Mouse (Mus musculus): ENCODE data around the gene Olfr1510. TPM values are rescaled to one million over a fixed set of nuclear protein-coding genes. Genes with fewer than 3 reads are reported as not detected.
"Not testable (repeated sequence)": the region's sequence is repeated elsewhere in the genome, so short reads cannot be mapped to it uniquely, and the experiment has no call there.

The Olfr1510 gene
- polyA plus RNA-seq (2014; fragmentation: Nextera tagmentation; extraction: Ambion mirVana) = not detected in 2 replicates

DNA sequence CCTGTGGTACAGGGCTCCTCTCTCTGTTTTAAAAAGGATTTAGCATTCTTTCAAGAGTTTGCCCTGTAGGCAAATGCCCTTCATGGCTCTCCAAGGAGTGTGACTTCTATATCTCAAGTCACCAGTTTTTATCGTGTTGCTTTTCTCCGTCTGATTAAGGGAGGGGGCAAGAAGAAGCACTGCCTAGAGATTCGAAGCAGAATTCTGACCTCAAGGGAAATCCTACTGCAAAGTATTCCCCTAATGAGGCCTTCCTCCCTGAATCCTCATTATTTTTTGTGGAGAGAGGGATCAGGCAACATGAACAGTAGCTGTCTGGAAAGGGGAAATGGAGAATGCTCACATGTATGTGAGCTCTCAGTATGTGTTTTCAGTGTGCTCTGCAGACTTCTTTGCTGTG lies at the start of gene Olfr1510:
Olfr1510 (minus strand) TSS at position 101 of the 400 bp plus-strand sequence.
- H3K27ac ChIP-seq (replicated peaks; ENCODE audit: low read depth, low read length) = no peak within 1 kb of the TSS
- no peaks in the 10 kb centered on the region for H3K27me3 ChIP-seq (ENCODE audit: control insufficient read depth, insufficient read depth, low read length)
- H3K36me3 ChIP-seq (replicated peaks; ENCODE audit: control insufficient read depth, insufficient read depth, low read depth, low read length) = no peaks in the 10 kb centered on the region
- H3K4me2 ChIP-seq (ENCODE audit: low read depth, low read length) = no peak within 1 kb of the TSS
- H3K9me3 ChIP-seq (replicated peaks; ENCODE audit: control insufficient read depth, low read length) = no peaks in the 10 kb centered on the region
- 79% methylated on average over 3 of the region's 3 CpGs for WGBS
- no peaks in the 10 kb centered on the region for H3K4me1 ChIP-seq (ENCODE audit: control insufficient read depth, insufficient read depth, low read length)
- DNase-seq (ENCODE audit: low spot score) (no peak), ATAC-seq (replicated peaks; ENCODE audit: insufficient number of reproducible peaks, low FRiP score, low TSS enrichment, low read depth) (no peak)
- no peak within 1 kb of the TSS for H3K9ac ChIP-seq (replicated peaks; ENCODE audit: low read length)
- H3K4me3 ChIP-seq (ENCODE audit: low read depth, low read length) = no peak within 1 kb of the TSS

DNA sequence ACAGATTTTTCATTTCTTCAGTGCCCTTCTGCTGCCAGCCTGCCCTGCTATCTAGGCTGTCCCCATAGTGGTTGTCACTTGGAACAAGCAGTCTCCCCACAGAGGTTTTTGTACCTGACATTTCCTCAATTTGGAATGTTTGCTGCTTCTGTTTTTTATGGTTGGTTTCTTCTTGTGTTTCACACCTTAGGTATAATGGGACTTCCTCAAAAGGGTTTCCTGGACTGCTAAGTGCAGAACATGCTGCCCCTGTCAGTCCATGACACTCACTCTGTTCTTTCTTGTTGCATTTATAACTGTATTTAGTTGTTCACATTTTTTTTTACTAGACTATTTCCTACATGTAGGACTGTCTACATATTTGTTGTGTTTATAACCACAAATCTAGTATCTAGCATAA lies 47.8 kb upstream of the Olfr1510 start:
- no peak overlapping the region for H3K4me2 ChIP-seq (ENCODE audit: low read depth, low read length)
- DNase-seq (ENCODE audit: low spot score) (no peak), ATAC-seq (replicated peaks; ENCODE audit: insufficient number of reproducible peaks, low FRiP score, low TSS enrichment, low read depth) (no peak)
- H3K9me3 ChIP-seq (replicated peaks; ENCODE audit: control insufficient read depth, low read length) = no peaks in the 10 kb centered on the region
- H3K4me3 ChIP-seq (ENCODE audit: low read depth, low read length) = no peak overlapping the region
- H3K27ac ChIP-seq (replicated peaks; ENCODE audit: low read depth, low read length) = no peak overlapping the region
- H3K4me1 ChIP-seq (ENCODE audit: control insufficient read depth, insufficient read depth, low read length) = no peaks in the 10 kb centered on the region
- no peaks in the 10 kb centered on the region for H3K27me3 ChIP-seq (ENCODE audit: control insufficient read depth, insufficient read depth, low read length)
- no peaks in the 10 kb centered on the region for H3K36me3 ChIP-seq (replicated peaks; ENCODE audit: control insufficient read depth, insufficient read depth, low read depth, low read length)
- H3K9ac ChIP-seq (replicated peaks; ENCODE audit: low read length) = no peak overlapping the region

GRCm38 (mm10) chr14:52451138-52451537 lies 37.0 kb upstream of the Olfr1510 start:
- Histone ChIP-seq H3K9ac (replicated peaks; ENCODE audit: low read length) (no peak overlapping the region), H3K27ac (replicated peaks; ENCODE audit: low read depth, low read length) (no peak overlapping the region), H3K4me2 (ENCODE audit: low read depth, low read length) (no peak overlapping the region), H3K36me3 (replicated peaks; ENCODE audit: control insufficient read depth, insufficient read depth, low read depth, low read length) (no peaks in the 10 kb centered on the region), H3K27me3 (ENCODE audit: control insufficient read depth, insufficient read depth, low read length) (no peaks in the 10 kb centered on the region), H3K9me3 (replicated peaks; ENCODE audit: control insufficient read depth, low read length) (no peaks in the 10 kb centered on the region), H3K4me1 (ENCODE audit: control insufficient read depth, insufficient read depth, low read length) (no peaks in the 10 kb centered on the region), H3K4me3 (ENCODE audit: low read depth, low read length) (no peak overlapping the region)
- no peak for ATAC-seq (replicated peaks; ENCODE audit: insufficient number of reproducible peaks, low FRiP score, low TSS enrichment, low read depth)
- DNase-seq (ENCODE audit: low spot score) = no peak
- 91% methylated on average over 8 of the region's 8 CpGs for WGBS

- H3K36me3 ChIP-seq (replicated peaks; ENCODE audit: control insufficient read depth, insufficient read depth, low read depth, low read length) = no peaks in the 10 kb centered on the region
- no peak for ATAC-seq (replicated peaks; ENCODE audit: insufficient number of reproducible peaks, low FRiP score, low TSS enrichment, low read depth)
- no peak within 1 kb of the TSS for H3K27ac ChIP-seq (replicated peaks; ENCODE audit: low read depth, low read length)
- no peak within 1 kb of the TSS for H3K4me3 ChIP-seq (ENCODE audit: low read depth, low read length)
- H3K27me3 ChIP-seq (ENCODE audit: control insufficient read depth, insufficient read depth, low read length) = no peaks in the 10 kb centered on the region
- DNase-seq (ENCODE audit: low spot score) = no peak
- no peaks in the 10 kb centered on the region for H3K9me3 ChIP-seq (replicated peaks; ENCODE audit: control insufficient read depth, low read length)
- no peaks in the 10 kb centered on the region for H3K4me1 ChIP-seq (ENCODE audit: control insufficient read depth, insufficient read depth, low read length)
- H3K4me2 ChIP-seq (ENCODE audit: low read depth, low read length) = no peak within 1 kb of the TSS
- no peak within 1 kb of the TSS for H3K9ac ChIP-seq (replicated peaks; ENCODE audit: low read length)
These were observed 28.5 kb upstream of the Olfr1510 start, which contains the start of gene Olfr1509 for GRCm38 (mm10) chr14:52442690-52443089. Olfr1509 (plus strand) TSS chr14:52442990.

GRCm38 (mm10) chr14:52427686-52428085 lies 13.5 kb upstream of the Olfr1510 start:
- Histone ChIP-seq H3K27me3 (ENCODE audit: control insufficient read depth, insufficient read depth, low read length) (no peaks in the 10 kb centered on the region), H3K27ac (replicated peaks; ENCODE audit: low read depth, low read length) (no peak overlapping the region), H3K4me2 (ENCODE audit: low read depth, low read length) (no peak overlapping the region), H3K36me3 (replicated peaks; ENCODE audit: control insufficient read depth, insufficient read depth, low read depth, low read length) (no peaks in the 10 kb centered on the region), H3K4me1 (ENCODE audit: control insufficient read depth, insufficient read depth, low read length) (no peaks in the 10 kb centered on the region), H3K9ac (replicated peaks; ENCODE audit: low read length) (no peak overlapping the region), H3K4me3 (ENCODE audit: low read depth, low read length) (no peak overlapping the region), H3K9me3 (replicated peaks; ENCODE audit: control insufficient read depth, low read length) (no peaks in the 10 kb centered on the region)
- no peak for DNase-seq (ENCODE audit: low spot score)
- WGBS = 92% methylated on average over 1 of the region's 1 CpGs
- no peak for ATAC-seq (replicated peaks; ENCODE audit: insufficient number of reproducible peaks, low FRiP score, low TSS enrichment, low read depth)

DNA sequence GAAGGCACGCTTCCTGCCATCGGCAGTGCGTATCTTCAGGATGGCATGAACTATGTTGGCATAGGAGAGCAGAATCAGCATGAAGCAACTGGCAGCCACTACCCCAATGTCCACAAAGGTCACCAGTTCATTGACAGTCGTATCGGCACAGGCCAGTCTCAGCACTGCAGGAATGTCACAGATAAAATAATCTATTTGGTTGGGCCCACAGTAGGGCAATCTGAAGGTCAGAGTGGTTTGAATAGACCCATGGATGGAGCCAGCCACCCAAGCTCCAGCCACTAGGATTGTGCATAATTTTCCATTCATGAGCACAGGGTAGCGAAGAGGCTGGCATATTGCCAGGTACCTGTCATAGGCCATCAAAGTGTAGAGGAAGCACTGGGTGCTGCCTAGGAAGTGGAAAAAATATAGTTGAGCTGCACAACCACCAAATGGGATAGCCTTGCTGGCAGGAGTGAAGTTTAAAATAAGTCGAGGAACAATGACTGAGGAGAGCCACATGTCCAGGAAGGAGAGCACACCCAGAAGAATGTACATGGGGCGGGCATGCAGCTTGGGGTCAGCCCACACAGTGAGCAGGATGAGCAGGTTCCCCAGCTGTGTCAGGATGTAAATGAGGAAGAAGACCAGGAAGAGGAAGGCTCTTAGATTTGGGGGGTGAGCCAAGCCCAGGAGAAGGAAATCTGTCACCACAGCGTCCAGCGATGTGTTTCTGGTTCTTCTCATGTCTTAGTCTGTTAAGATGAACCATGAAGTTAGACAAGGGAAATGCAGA lies 3.8 kb downstream of the Olfr1510 start:
- not testable (repeated sequence) for H3K9me3 ChIP-seq (replicated peaks; ENCODE audit: control insufficient read depth, low read length); DNase-seq (ENCODE audit: low spot score); H3K27ac ChIP-seq (replicated peaks; ENCODE audit: low read depth, low read length); H3K27me3 ChIP-seq (ENCODE audit: control insufficient read depth, insufficient read depth, low read length); H3K36me3 ChIP-seq (replicated peaks; ENCODE audit: control insufficient read depth, insufficient read depth, low read depth, low read length); H3K4me3 ChIP-seq (ENCODE audit: low read depth, low read length); ATAC-seq (replicated peaks; ENCODE audit: insufficient number of reproducible peaks, low FRiP score, low TSS enrichment, low read depth); H3K4me1 ChIP-seq (ENCODE audit: control insufficient read depth, insufficient read depth, low read length); H3K9ac ChIP-seq (replicated peaks; ENCODE audit: low read length); H3K4me2 ChIP-seq (ENCODE audit: low read depth, low read length)
- WGBS = 83% methylated on average over 7 of the region's 10 CpGs

DNA sequence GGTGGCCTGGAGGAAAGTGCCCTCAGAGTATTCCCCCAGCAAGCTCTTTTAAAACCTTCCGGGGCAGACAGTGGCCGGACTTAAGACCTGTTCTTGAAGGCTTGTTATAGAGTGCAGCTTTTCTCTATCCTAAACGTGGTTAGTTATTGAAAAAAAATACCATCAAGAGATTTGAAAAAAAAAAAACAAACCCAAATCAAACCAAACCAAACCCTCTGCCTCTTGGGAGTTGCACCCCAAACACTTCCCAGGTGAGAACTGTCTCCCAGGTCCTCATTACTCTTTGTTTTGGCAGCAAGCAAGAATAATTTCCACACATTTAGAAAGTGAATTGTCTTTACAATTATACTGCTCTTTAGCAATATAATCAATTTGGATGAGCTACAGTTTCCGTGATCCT lies 16.9 kb downstream of the Olfr1510 start, which contains the start of gene Olfr1511:
Olfr1511 (minus strand) TSS at position 101 of the 400 bp plus-strand sequence.
- no peaks in the 10 kb centered on the region for H3K4me1 ChIP-seq (ENCODE audit: control insufficient read depth, insufficient read depth, low read length)
- DNase-seq (ENCODE audit: low spot score) (no peak), ATAC-seq (replicated peaks; ENCODE audit: insufficient number of reproducible peaks, low FRiP score, low TSS enrichment, low read depth) (no peak)
- H3K27ac ChIP-seq (replicated peaks; ENCODE audit: low read depth, low read length) = no peak within 1 kb of the TSS
- 78% methylated on average over 4 of the region's 4 CpGs for WGBS
- H3K9ac ChIP-seq (replicated peaks; ENCODE audit: low read length) = no peak within 1 kb of the TSS
- no peak within 1 kb of the TSS for H3K4me2 ChIP-seq (ENCODE audit: low read depth, low read length)
- no peaks in the 10 kb centered on the region for H3K36me3 ChIP-seq (replicated peaks; ENCODE audit: control insufficient read depth, insufficient read depth, low read depth, low read length)
- no peaks in the 10 kb centered on the region for H3K9me3 ChIP-seq (replicated peaks; ENCODE audit: control insufficient read depth, low read length)
- no peak within 1 kb of the TSS for H3K4me3 ChIP-seq (ENCODE audit: low read depth, low read length)
- no peaks in the 10 kb centered on the region for H3K27me3 ChIP-seq (ENCODE audit: control insufficient read depth, insufficient read depth, low read length)

GRCm38 (mm10) chr14:52390084-52390848 lies 23.9 kb downstream of the Olfr1510 start:
- not testable (repeated sequence) for DNase-seq (ENCODE audit: low spot score); H3K4me2 ChIP-seq (ENCODE audit: low read depth, low read length); H3K4me1 ChIP-seq (ENCODE audit: control insufficient read depth, insufficient read depth, low read length); H3K9me3 ChIP-seq (replicated peaks; ENCODE audit: control insufficient read depth, low read length); H3K9ac ChIP-seq (replicated peaks; ENCODE audit: low read length); H3K36me3 ChIP-seq (replicated peaks; ENCODE audit: control insufficient read depth, insufficient read depth, low read depth, low read length); H3K4me3 ChIP-seq (ENCODE audit: low read depth, low read length); H3K27me3 ChIP-seq (ENCODE audit: control insufficient read depth, insufficient read depth, low read length); H3K27ac ChIP-seq (replicated peaks; ENCODE audit: low read depth, low read length); ATAC-seq (replicated peaks; ENCODE audit: insufficient number of reproducible peaks, low FRiP score, low TSS enrichment, low read depth)
- WGBS = 90% methylated on average over 9 of the region's 9 CpGs
